22 mouse cellular contexts compared by ENCODE assay signal in the genomic region with DNA sequence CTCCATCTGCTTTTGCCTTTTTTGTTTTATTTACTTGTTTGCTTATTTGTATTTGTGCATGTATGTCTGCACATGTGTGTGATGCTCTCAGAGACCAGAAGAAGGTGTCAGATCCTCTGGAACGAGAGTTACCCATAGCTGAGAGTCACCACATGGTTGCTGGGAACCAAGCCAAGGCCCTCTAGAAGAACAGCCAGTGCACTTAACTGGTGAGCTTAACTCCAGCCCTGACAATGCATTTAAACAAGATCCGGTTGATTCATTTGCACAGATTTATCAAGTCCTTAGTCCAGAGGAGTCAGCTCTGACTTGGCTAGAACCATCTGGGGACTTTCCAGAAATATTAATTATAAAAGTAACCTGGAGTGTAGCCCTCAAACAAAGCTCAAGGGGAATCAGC. TPM values are rescaled to one million over a fixed set of nuclear protein-coding genes. Genes with fewer than 3 reads are reported as not detected.
DNase-seq lines count a peak whose midpoint lies in the region; ATAC-seq and TF ChIP-seq lines count a peak whose summit lies in the region.
"Had no signal": no experiment of that assay in that cellular context is flagged by ENCODE, and none has a peak within 500 bp of the region (broad histone marks: within the 10 kb centered on the region; RNA-seq: fewer than 3 reads in every experiment).

No protein-coding gene starts in this region.

- 34% methylated on average over 2 of the region's 2 CpGs for WGBS in heart, embryonic 12.5 days
- WGBS in lung, postnatal 0 days: 21% methylated on average over 2 of the region's 2 CpGs
- WGBS in stomach, postnatal 0 days: 28% methylated on average over 2 of the region's 2 CpGs

- ATAC-seq in heart, embryonic 12.5 days (ENCODE audit: insufficient number of reproducible peaks, low FRiP score): no peak
- no peak for ATAC-seq in lung, postnatal 0 days
- peak; percentile 76; the same call in 1 of the 2 replicates for ATAC-seq in stomach, postnatal 0 days (ENCODE audit: low FRiP score, low TSS enrichment)
- ATAC-seq: hindbrain, postnatal 0 days; Patski had no signal

- peak; percentile 43 to 59 for DNase-seq in cerebellum, postnatal 10 days
- no peak for DNase-seq in cerebellum, adult 18-20 months
- peak; percentile 62 for DNase-seq in heart, postnatal 4 days
- peak; percentile 34 for DNase-seq in lung, postnatal 0 days (ENCODE audit: low spot score)
- DNase-seq in lung, adult 18-20 months: no peak
- DNase-seq in stomach, postnatal 0 days (ENCODE audit: low spot score): peak; percentile 27
- no peak for DNase-seq in gastrocnemius, adult 2 months
- DNase-seq: cerebellum, adult 9-10 months; gastrocnemius, postnatal 14 days; liver; retina, postnatal 1 day; thymus, postnatal 14 days had no signal

- no peak overlapping the region for H3K4me3 ChIP-seq in heart, embryonic 12.5 days
- no peak overlapping the region for H3K4me3 ChIP-seq in lung, postnatal 0 days (ENCODE audit: low read depth, low read length)
- no peak overlapping the region for H3K4me3 ChIP-seq in stomach, postnatal 0 days (ENCODE audit: low read depth, low read length)
- H3K4me3 ChIP-seq in gastrocnemius, adult 2 months: no peak overlapping the region
- H3K4me3 ChIP-seq: midbrain, embryonic 12.5 days; neural tube, embryonic 15.5 days had no signal

- H3K4me2 ChIP-seq in heart, embryonic 12.5 days: no peak overlapping the region
- H3K4me2 ChIP-seq in lung, postnatal 0 days (replicated peaks; ENCODE audit: low read depth, low read length): no peak overlapping the region
- no peak overlapping the region for H3K4me2 ChIP-seq in stomach, postnatal 0 days (replicated peaks; ENCODE audit: low read depth)
- H3K4me2 ChIP-seq: midbrain, embryonic 12.5 days; neural tube, embryonic 15.5 days had no signal

- H3K36me3 ChIP-seq in heart, embryonic 12.5 days: no peaks in the 10 kb centered on the region
- no peaks in the 10 kb centered on the region for H3K36me3 ChIP-seq in lung, postnatal 0 days (ENCODE audit: insufficient read depth, low read length)
- H3K36me3 ChIP-seq in stomach, postnatal 0 days (ENCODE audit: control insufficient read depth, insufficient read depth, low read length): no peaks in the 10 kb centered on the region
- H3K36me3 ChIP-seq: midbrain, embryonic 12.5 days; neural tube, embryonic 15.5 days had no signal

- no peak for TF ChIP-seq EP300 in lung, postnatal 0 days (IDR thresholded peaks at IDR 0.05)
- no peak for TF ChIP-seq EP300 in stomach, postnatal 0 days (optimal IDR thresholded peaks at IDR 0.05)

- H3K9ac ChIP-seq in heart, embryonic 12.5 days: no peak overlapping the region
- H3K9ac ChIP-seq in lung, postnatal 0 days (replicated peaks; ENCODE audit: low read depth): no peak overlapping the region
- H3K9ac ChIP-seq in stomach, postnatal 0 days (ENCODE audit: low read length): no peak overlapping the region
- H3K9ac ChIP-seq: midbrain, embryonic 12.5 days; neural tube, embryonic 15.5 days had no signal

- H3K27ac ChIP-seq in heart, embryonic 12.5 days (ENCODE audit: poor library complexity, severe bottlenecking): no peak overlapping the region
- no peak overlapping the region for H3K27ac ChIP-seq in lung, postnatal 0 days (ENCODE audit: low read length)
- H3K27ac ChIP-seq in stomach, postnatal 0 days (replicated peaks): no peak overlapping the region
- H3K27ac ChIP-seq in gastrocnemius, adult 2 months: no peak overlapping the region
- H3K27ac ChIP-seq: hindbrain, postnatal 0 days; macrophage; midbrain, embryonic 12.5 days; neural tube, embryonic 15.5 days had no signal

- peaks cover 16% of the 10 kb centered on the region for H3K4me1 ChIP-seq in heart, embryonic 12.5 days (replicated peaks)
- H3K4me1 ChIP-seq in lung, postnatal 0 days (ENCODE audit: insufficient read depth, low read depth, low read length): no peaks in the 10 kb centered on the region
- no peaks in the 10 kb centered on the region for H3K4me1 ChIP-seq in stomach, postnatal 0 days (replicated peaks; ENCODE audit: control insufficient read depth, insufficient read depth)
- H3K4me1 ChIP-seq: midbrain, embryonic 12.5 days had no signal

- no peak for TF ChIP-seq CTCF in lung, postnatal 0 days (IDR thresholded peaks at IDR 0.05)
- no peak for TF ChIP-seq CTCF in stomach, postnatal 0 days (IDR thresholded peaks at IDR 0.05; ENCODE audit: low read depth)
- no peak for TF ChIP-seq CTCF in gastrocnemius, adult 2 months (IDR thresholded peaks at IDR 0.05)

- peaks cover 2% of the 10 kb centered on the region; the same call in 1 of the 2 replicates for H3K9me3 ChIP-seq in heart, embryonic 12.5 days (replicated peaks)
- H3K9me3 ChIP-seq in lung, postnatal 0 days (ENCODE audit: low read length): no peaks in the 10 kb centered on the region
- H3K9me3 ChIP-seq in stomach, postnatal 0 days (ENCODE audit: control insufficient read depth, low read length): no peaks in the 10 kb centered on the region
- H3K9me3 ChIP-seq: midbrain, embryonic 12.5 days; neural tube, embryonic 15.5 days had no signal

- peaks cover 12% of the 10 kb centered on the region; the same call in 1 of the 2 replicates for H3K27me3 ChIP-seq in heart, embryonic 12.5 days (replicated peaks)
- H3K27me3 ChIP-seq in lung, postnatal 0 days (replicated peaks; ENCODE audit: insufficient read depth, low read length): no peaks in the 10 kb centered on the region
- H3K27me3 ChIP-seq in stomach, postnatal 0 days (ENCODE audit: control insufficient read depth, insufficient read depth, low read length): no peaks in the 10 kb centered on the region

- intact Hi-C loops in gastrocnemius, adult 2 months (cut with DNase I): loop anchor here (5.0 kb wide), 1 partner anchor 572 kb away; no protein-coding TSS in a partner anchor

RNA-seq across cellular contexts. Expression of a gene that starts 1.6 kb away (rescaled TPM):
- 100 to 1,000 TPM; 851 to 876 TPM for total RNA-seq in heart, postnatal 4 days (2021)
- polyA plus RNA-seq in heart, embryonic 12.5 days (2016; fragmentation: Nextera tagmentation; extraction: Ambion mirVana): 627 and 634 TPM in 2 replicates
- polyA plus RNA-seq in lung, postnatal 0 days (2015; fragmentation: Nextera tagmentation; extraction: Ambion mirVana): 138 and 154 TPM in 2 replicates
- 306 and 325 TPM in 2 replicates for polyA plus RNA-seq in stomach, postnatal 0 days (2015; fragmentation: Nextera tagmentation; extraction: Ambion mirVana)
- 100 to 1,000 TPM; 453 to 633 TPM for total RNA-seq in gastrocnemius, adult 2 months (2021)

RNA-seq across cellular contexts. Expression of a gene that starts 12.2 kb away (rescaled TPM):
- 100 to 1,000 TPM; 103 to 110 TPM for total RNA-seq in heart, postnatal 4 days (2021)
- 4.7 and 5.1 TPM in 2 replicates for polyA plus RNA-seq in heart, embryonic 12.5 days (2016; fragmentation: Nextera tagmentation; extraction: Ambion mirVana)
- polyA plus RNA-seq in lung, postnatal 0 days (2015; fragmentation: Nextera tagmentation; extraction: Ambion mirVana): 3.4 and 4.5 TPM in 2 replicates
- polyA plus RNA-seq in stomach, postnatal 0 days (2015; fragmentation: Nextera tagmentation; extraction: Ambion mirVana): 5.5 and 6.3 TPM in 2 replicates
- 10 to 100 TPM; 10.7 to 15.1 TPM for total RNA-seq in gastrocnemius, adult 2 months (2021)

RNA-seq across cellular contexts. Expression of a gene that starts 27.1 kb away (rescaled TPM):
- total RNA-seq in heart, postnatal 4 days (2021): not detected
- not detected in 2 replicates for polyA plus RNA-seq in heart, embryonic 12.5 days (2016; fragmentation: Nextera tagmentation; extraction: Ambion mirVana)
- 0.19 and 0.24 TPM in 2 replicates for polyA plus RNA-seq in lung, postnatal 0 days (2015; fragmentation: Nextera tagmentation; extraction: Ambion mirVana)
- polyA plus RNA-seq in stomach, postnatal 0 days (2015; fragmentation: Nextera tagmentation; extraction: Ambion mirVana): 0.08 TPM in 1 of 2 replicates, not detected in the other
- not detected for total RNA-seq in gastrocnemius, adult 2 months (2021)
- total RNA-seq: gastrocnemius, postnatal 14 days; hindbrain, postnatal 0 days; left cerebral cortex, postnatal 14 days had no signal
- polyA plus RNA-seq: heart, postnatal 0 days; kidney, embryonic 14.5 days; macrophage; neural tube, embryonic 15.5 days; small intestine, adult 2 months had no signal

Comparison
In these comparisons a context has a peak if more than half of its experiments do, and no peak if none do; other contexts are left out.
1. DNase-seq: peak in cerebellum, postnatal 10 days (2 of 2), heart, postnatal 4 days (single experiment), lung, postnatal 0 days (single experiment) and stomach, postnatal 0 days (single experiment); none in cerebellum, adult 18-20 months (0 of 2), lung, adult 18-20 months (0 of 2) and gastrocnemius, adult 2 months (single experiment).